Mouse (Mus musculus): ENCODE data around the gene Zfp882. TPM values are rescaled to one million over a fixed set of nuclear protein-coding genes. Genes with fewer than 3 reads are reported as not detected.
"Not testable (repeated sequence)": the region's sequence is repeated elsewhere in the genome, so short reads cannot be mapped to it uniquely, and the experiment has no call there.

Gene Zfp882
- 21.1 and 21.8 TPM in 2 replicates for polyA plus RNA-seq (2015; fragmentation: Nextera tagmentation; extraction: Ambion mirVana)

- peaks cover 3% of the 10 kb centered on the region for H3K36me3 ChIP-seq (replicated peaks)
- peak within 1 kb of the TSS; percentile 58 for H3K4me2 ChIP-seq
- H3K27ac ChIP-seq: peak within 1 kb of the TSS; percentile 99
- ATAC-seq (replicated peaks): peak; percentile 97
- peak within 1 kb of the TSS; percentile 86 for H3K9ac ChIP-seq
- H3K9me3 ChIP-seq: no peaks in the 10 kb centered on the region
- whole genome bisulfite sequencing: 4% methylated on average over 47 of the region's 47 CpGs
- peak within 1 kb of the TSS; percentile 63 for H3K4me3 ChIP-seq
- no peaks in the 10 kb centered on the region for H3K27me3 ChIP-seq (replicated peaks)
- H3K4me1 ChIP-seq: peaks cover 10% of the 10 kb centered on the region; the same call in 1 of the 2 replicates
Measured at GRCm38 (mm10) chr8:71908309-71909261, at the start of gene Zfp882, which contains the start of gene Zfp617. Gene Zfp882 (plus strand): TSS chr8:71908608. Gene Zfp617 (plus strand): TSS chr8:71908635.

DNA sequence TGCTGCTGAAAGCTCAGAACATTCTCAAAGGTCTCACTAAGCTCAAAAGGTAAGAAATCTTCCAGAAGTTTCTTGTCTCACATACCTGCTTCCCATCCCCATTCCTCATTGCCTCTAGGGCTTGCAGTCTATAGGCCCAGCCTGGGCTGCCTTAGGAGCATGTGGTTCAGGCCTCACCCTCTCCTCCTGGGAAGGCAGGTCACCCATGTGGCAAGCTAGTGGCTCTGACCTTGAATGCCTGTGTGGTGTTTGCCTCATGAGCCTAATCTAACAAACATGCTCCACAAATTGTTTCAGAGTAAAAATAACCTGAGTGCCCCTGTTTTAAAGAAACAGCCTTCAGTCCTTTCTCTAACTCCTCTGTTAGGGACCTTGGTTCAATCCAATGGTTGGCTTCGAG is 46.9 kb upstream of the Zfp882 start:
- not testable (repeated sequence) for H3K27ac ChIP-seq; H3K4me3 ChIP-seq; H3K9me3 ChIP-seq; ATAC-seq (replicated peaks); H3K9ac ChIP-seq; H3K4me2 ChIP-seq; H3K4me1 ChIP-seq; H3K36me3 ChIP-seq (replicated peaks); H3K27me3 ChIP-seq (replicated peaks)
- WGBS: 72% methylated on average over 1 of the region's 1 CpGs

- H3K27ac ChIP-seq: not testable (repeated sequence)
Measured at GRCm38 (mm10) chr8:71862038-71862437, 46.4 kb upstream of the Zfp882 start.

DNA sequence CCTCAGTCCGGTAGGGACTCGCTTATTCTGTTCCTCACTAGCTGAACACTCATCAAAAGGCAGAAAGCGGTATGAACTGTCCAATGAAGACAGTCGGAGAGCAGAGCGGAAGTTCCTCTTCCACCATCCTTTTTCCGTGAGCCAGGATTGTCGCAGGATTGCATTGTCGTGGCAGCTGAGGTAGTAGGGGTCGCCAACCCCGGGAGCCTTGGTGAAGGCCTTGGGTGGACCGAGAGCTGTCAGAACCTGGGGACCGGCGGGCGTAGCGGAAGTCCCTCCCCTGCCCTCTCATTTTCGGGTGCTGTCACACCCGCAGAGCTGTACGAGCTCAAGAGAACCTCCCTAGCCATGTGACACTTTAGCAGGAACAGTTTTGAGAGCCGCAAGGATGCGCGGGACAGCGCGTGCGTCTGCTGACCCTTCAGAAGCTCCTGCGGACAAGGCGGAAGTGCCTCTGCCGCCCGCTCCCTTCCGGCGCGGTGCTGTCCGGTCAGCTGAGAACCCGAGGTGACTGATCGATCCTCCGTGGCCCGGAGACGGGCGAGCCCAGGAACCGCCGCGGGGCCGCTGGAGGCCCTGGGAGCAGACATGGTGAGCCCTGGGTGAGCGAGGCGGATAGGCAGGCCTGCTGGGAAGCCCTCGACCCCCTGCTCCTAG is 26.7 kb upstream of the Zfp882 start, which contains the start of gene Zfp709:
Gene Zfp709 (plus strand): TSS at position 402 of the 657 bp plus-strand sequence.
- Histone ChIP-seq H3K27me3 (replicated peaks) (no peaks in the 10 kb centered on the region), H3K4me2 (peak within 1 kb of the TSS; percentile 90), H3K9ac (peak within 1 kb of the TSS; percentile 86), H3K27ac (peak within 1 kb of the TSS; percentile 87), H3K36me3 (replicated peaks) (peaks cover 19% of the 10 kb centered on the region), H3K4me1 (peaks cover 7% of the 10 kb centered on the region; the same call in 1 of the 2 replicates), H3K9me3 (peaks cover 17% of the 10 kb centered on the region), H3K4me3 (peak within 1 kb of the TSS; percentile 79)
- 3% methylated on average over 45 of the region's 45 CpGs for WGBS
- peak; percentile 97 for ATAC-seq (replicated peaks)

More at GRCm38 (mm10) chr8:71862038-71862437, 46.4 kb upstream of the Zfp882 start:
- H3K4me1 ChIP-seq; ATAC-seq (replicated peaks); H3K27me3 ChIP-seq (replicated peaks); H3K9ac ChIP-seq; H3K4me3 ChIP-seq; H3K9me3 ChIP-seq; H3K4me2 ChIP-seq; H3K36me3 ChIP-seq (replicated peaks): not testable (repeated sequence)

- WGBS: 40% methylated on average over 11 of the region's 11 CpGs
- not testable (repeated sequence) for H3K27me3 ChIP-seq (replicated peaks); ATAC-seq (replicated peaks); H3K36me3 ChIP-seq (replicated peaks); H3K27ac ChIP-seq; H3K4me3 ChIP-seq; H3K9ac ChIP-seq; H3K4me2 ChIP-seq; H3K9me3 ChIP-seq; H3K4me1 ChIP-seq
Measured at GRCm38 (mm10) chr8:71900666-71901065, 7.7 kb upstream of the Zfp882 start.

DNA sequence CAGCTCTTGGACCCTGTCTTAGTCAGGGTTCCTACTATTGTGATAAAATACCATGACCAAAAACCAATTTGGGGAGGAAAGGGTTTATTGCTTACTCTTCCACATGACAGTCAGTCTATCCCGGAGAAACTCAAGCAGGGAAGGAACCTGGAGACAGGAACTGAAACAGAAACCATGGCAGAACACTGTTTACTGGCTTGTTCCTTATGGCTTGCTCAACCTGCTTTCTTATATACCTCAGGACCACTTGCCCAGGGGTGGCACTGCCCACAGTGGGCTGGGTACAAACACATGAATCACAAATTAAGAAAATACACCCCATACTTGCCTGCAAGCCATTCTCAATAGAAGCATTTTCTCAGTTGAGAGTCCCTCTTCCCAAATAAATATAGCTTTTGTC is 5.3 kb upstream of the Zfp882 start:
- H3K9me3 ChIP-seq; H3K4me2 ChIP-seq; H3K4me3 ChIP-seq; H3K36me3 ChIP-seq (replicated peaks); H3K9ac ChIP-seq; H3K4me1 ChIP-seq; H3K27ac ChIP-seq; H3K27me3 ChIP-seq (replicated peaks); ATAC-seq (replicated peaks): not testable (repeated sequence)
- WGBS: 84% methylated on average over 1 of the region's 1 CpGs

DNA sequence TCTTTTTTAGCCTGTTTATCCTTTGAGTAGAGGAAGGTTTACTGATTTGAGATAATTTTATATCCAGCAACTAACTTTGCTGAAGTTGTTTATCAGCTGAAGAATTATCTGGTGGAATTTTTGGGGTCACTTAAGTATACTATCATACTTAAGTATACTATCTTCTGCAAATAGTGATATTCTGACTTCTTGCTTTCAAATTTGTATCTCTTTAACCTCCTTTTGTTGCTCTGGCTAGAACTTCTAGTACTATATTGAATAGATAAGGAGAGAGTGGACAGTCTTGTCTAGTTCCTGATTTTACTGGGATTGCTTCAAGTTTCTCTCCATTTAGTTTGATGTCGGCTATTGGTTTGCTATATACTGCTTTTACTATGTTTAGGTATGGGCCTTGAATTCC is 1.6 kb upstream of the Zfp882 start:
- no peak overlapping the region for H3K9ac ChIP-seq
- H3K4me2 ChIP-seq: no peak overlapping the region
- ATAC-seq (replicated peaks): no peak
- H3K4me3 ChIP-seq: no peak overlapping the region
- 96% methylated on average over 1 of the region's 1 CpGs for WGBS
- H3K9me3 ChIP-seq: no peaks in the 10 kb centered on the region
- peaks cover 10% of the 10 kb centered on the region; the same call in 1 of the 2 replicates for H3K4me1 ChIP-seq
- H3K27me3 ChIP-seq (replicated peaks): no peaks in the 10 kb centered on the region
- no peak overlapping the region for H3K27ac ChIP-seq
- no peaks in the 10 kb centered on the region for H3K36me3 ChIP-seq (replicated peaks)

DNA sequence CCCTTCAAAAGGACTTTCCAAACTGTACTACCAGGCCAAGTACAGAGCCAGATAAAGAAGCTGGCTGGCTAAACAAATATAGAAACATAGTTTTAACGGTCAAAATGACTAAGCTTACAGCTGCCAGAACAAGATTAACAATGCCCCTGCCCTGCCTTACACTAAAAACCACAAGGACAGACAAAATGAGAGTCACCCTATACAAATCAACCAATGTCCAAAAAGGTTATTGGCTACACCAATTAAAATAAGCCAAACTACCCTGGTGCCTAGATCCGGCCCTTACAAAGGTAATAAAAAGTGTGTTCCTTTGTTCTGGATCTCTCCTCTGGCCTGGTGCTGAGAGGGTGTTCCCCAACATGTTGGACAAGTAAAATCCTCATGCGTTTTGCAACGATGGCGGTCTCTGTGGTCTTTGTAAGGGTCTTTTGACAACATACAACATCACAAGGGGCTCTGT is 580 bp upstream of the Zfp882 start:
- Histone ChIP-seq H3K4me2 (peak overlapping the region; percentile 58), H3K4me3 (peak overlapping the region; percentile 63), H3K27me3 (replicated peaks) (no peaks in the 10 kb centered on the region), H3K36me3 (replicated peaks) (no peaks in the 10 kb centered on the region), H3K9ac (no peak overlapping the region), H3K9me3 (no peaks in the 10 kb centered on the region), H3K4me1 (peaks cover 10% of the 10 kb centered on the region; the same call in 1 of the 2 replicates), H3K27ac (peak overlapping the region; percentile 99)
- WGBS: 89% methylated on average over 5 of the region's 5 CpGs
- ATAC-seq (replicated peaks): no peak

DNA sequence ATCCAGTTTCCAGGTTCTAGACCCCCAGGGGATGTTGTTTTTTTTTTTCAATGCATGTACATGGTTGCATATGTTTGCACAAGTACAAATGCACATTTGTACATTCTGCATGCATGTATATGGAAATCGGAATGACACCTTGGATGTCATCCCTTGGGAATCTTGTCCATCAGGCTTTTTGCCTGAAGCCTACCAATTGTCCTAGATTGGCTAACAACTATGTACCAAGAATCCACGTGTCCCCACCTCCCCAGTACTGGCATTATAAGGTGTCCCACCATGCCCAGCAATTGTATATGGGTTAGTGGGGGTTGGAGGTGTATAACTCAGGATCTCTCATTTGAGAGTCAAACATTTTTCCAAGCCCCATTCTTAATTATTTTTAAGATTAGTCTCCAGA is 3.9 kb downstream of the Zfp882 start:
- 96% methylated on average over 2 of the region's 2 CpGs for WGBS
- Histone ChIP-seq H3K4me2 (no peak overlapping the region), H3K36me3 (replicated peaks) (peaks cover 28% of the 10 kb centered on the region), H3K27ac (no peak overlapping the region), H3K9ac (no peak overlapping the region), H3K4me3 (no peak overlapping the region), H3K9me3 (no peaks in the 10 kb centered on the region), H3K4me1 (peaks cover 10% of the 10 kb centered on the region; the same call in 1 of the 2 replicates), H3K27me3 (replicated peaks) (no peaks in the 10 kb centered on the region)
- no peak for ATAC-seq (replicated peaks)

DNA sequence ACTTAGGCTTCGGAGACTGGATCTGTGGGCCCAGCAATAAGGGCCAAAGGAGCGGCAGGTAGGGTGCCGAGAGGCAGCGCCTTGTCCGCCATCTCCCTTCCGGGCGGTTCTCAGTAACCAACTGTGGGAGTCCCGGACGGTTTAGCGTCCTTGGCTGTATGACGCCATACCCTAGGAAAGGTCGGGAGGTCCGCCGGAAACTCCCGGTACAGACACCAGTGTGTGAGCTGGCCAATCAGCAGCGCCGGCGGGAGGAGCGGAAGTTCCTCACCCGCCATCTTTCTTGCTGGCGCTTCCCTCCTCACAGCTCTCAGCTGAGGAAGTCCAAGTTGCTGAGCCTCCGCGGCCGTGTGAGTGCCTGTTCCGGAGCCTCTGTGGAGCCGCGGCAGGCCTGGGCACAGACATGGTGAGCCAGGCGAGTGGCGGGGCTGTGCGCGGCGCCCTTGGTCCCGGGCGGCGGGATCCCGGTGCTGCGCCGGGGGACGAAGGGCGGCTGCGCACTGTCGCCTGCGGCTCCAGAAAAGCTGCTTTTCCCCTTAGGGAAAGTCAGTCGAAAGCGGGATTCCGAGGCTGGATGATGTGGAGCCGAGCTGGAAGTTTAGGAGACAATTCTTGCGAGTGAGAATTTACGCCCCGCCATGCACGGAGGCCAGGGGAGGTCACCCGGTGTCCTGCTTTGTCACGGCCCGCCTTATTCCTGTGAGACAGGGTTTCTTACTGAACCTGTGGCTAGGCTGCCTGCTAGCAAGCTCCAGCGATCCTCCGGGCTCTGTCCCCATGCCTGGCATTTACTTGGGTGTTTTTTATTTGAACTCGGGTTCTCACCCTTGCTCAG is 14.4 kb downstream of the Zfp882 start:
- 0 out of 2 replicates have a peak, but pooled peaks cover 2% of the 10 kb centered on the region for H3K36me3 ChIP-seq (replicated peaks)
- under 1% methylated on average over 57 of the region's 57 CpGs for whole genome bisulfite sequencing
- peak overlapping the region; percentile 60 for H3K4me2 ChIP-seq
- peak overlapping the region; percentile 63 for H3K9ac ChIP-seq
- peak; percentile 100 for ATAC-seq (replicated peaks)
- H3K4me3 ChIP-seq: peak overlapping the region; percentile 58
- no peaks in the 10 kb centered on the region for H3K27me3 ChIP-seq (replicated peaks)
- H3K4me1 ChIP-seq: peaks cover 13% of the 10 kb centered on the region
- H3K9me3 ChIP-seq: no peaks in the 10 kb centered on the region
- peak overlapping the region; percentile 94 for H3K27ac ChIP-seq

DNA sequence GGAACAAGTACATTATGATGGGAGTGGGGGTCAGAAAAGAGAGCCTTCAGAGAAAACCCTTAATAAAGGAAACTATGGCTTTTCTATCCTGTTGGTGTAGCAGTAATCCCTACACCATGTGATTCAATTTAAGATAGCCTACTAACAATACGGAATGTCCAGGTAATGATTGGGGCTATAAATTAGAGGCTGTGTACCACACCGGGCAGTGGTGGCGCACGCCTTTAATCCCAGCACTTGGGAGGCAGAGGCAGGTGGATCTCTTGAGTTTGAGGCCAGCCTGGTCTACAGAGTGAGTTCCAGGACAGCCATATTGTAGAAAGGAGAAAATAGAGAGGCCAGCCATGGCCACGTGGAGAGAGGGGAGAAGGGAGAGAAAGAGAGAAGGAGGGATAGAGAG is 17.4 kb downstream of the Zfp882 start:
- ATAC-seq (replicated peaks): no peak
- 94% methylated on average over 5 of the region's 5 CpGs for WGBS
- Histone ChIP-seq H3K27ac (no peak overlapping the region), H3K4me3 (no peak overlapping the region), H3K36me3 (replicated peaks) (peaks cover 18% of the 10 kb centered on the region), H3K4me1 (peaks cover 13% of the 10 kb centered on the region), H3K27me3 (replicated peaks) (no peaks in the 10 kb centered on the region), H3K9ac (no peak overlapping the region), H3K9me3 (no peaks in the 10 kb centered on the region), H3K4me2 (no peak overlapping the region)
